Comparison of ENCODE assay signal across 11 mouse cellular contexts in genomic region chr8:70452196-70452966, GRCm38 (mm10). TPM values are rescaled to one million over a fixed set of nuclear protein-coding genes. Genes with fewer than 3 reads are reported as not detected.
A peak's percentile ranks its signal among the peaks of the same experiment; 100 is the strongest.
DNase-seq lines count a peak whose midpoint lies in the region; ATAC-seq and TF ChIP-seq lines count a peak whose summit lies in the region.
"Had no signal": no experiment of that assay in that cellular context is flagged by ENCODE, and none has a peak within 500 bp of the region (broad histone marks: within the 10 kb centered on the region; RNA-seq: fewer than 3 reads in every experiment).

No protein-coding gene starts in this region.

- no peak for ATAC-seq in heart, embryonic 15.5 days (replicated peaks; ENCODE audit: insufficient number of reproducible peaks, insufficient read depth, low FRiP score, low read depth)
- peak; percentile 9; the same call in 1 of the 2 replicates for ATAC-seq in lung, postnatal 0 days

- no peak overlapping the region for H3K27ac ChIP-seq in heart, embryonic 15.5 days
- H3K27ac ChIP-seq in lung, postnatal 0 days (ENCODE audit: low read length), result no peak overlapping the region
- peak overlapping the region; percentile 3 for H3K27ac ChIP-seq in limb, embryonic 10.5 days

- TF ChIP-seq CTCF in lung, postnatal 0 days (IDR thresholded peaks at IDR 0.05), result no peak

- no peak overlapping the region for H3K4me3 ChIP-seq in heart, embryonic 15.5 days
- H3K4me3 ChIP-seq in lung, postnatal 0 days (ENCODE audit: low read depth, low read length), result no peak overlapping the region
- H3K4me3 ChIP-seq in limb, embryonic 10.5 days, result 0 out of 2 replicates have a peak overlapping the region, but pooled peaks have one; percentile 4

- no peak for TF ChIP-seq EP300 in lung, postnatal 0 days (IDR thresholded peaks at IDR 0.05)

- peaks cover 45% of the 10 kb centered on the region for H3K4me1 ChIP-seq in heart, embryonic 15.5 days (replicated peaks)
- H3K4me1 ChIP-seq in lung, postnatal 0 days (ENCODE audit: insufficient read depth, low read depth, low read length), result no peaks in the 10 kb centered on the region
- H3K4me1 ChIP-seq in limb, embryonic 10.5 days, result peaks cover 68% of the 10 kb centered on the region

- no peak for DNase-seq in heart, postnatal 10 days
- no peak for DNase-seq in lung, postnatal 0 days (ENCODE audit: low spot score)
- no peak for DNase-seq in lung, postnatal 25 days (ENCODE audit: low spot score)
- DNase-seq in ZHBTc4 (ENCODE audit: low read depth, low spot score), result peak; percentile 63
- no peak for DNase-seq in limb, embryonic 10.5 days (ENCODE audit: low spot score)
- no peak for DNase-seq in Muller cell, postnatal 12 days (ENCODE audit: inconsistent ontology term)
- DNase-seq: gastrocnemius, postnatal 25 days; kidney, adult 11 months; lung, postnatal 10 days had no signal

- no peaks in the 10 kb centered on the region; the same call in 1 of the 2 replicates for H3K27me3 ChIP-seq in heart, embryonic 15.5 days
- H3K27me3 ChIP-seq in lung, postnatal 0 days (replicated peaks; ENCODE audit: insufficient read depth, low read length), result no peaks in the 10 kb centered on the region
- peaks cover 35% of the 10 kb centered on the region for H3K27me3 ChIP-seq in limb, embryonic 10.5 days (ENCODE audit: low read depth, poor library complexity, severe bottlenecking)

- no peak overlapping the region for H3K9ac ChIP-seq in heart, embryonic 15.5 days
- H3K9ac ChIP-seq in lung, postnatal 0 days (replicated peaks; ENCODE audit: low read depth), result no peak overlapping the region

- no peaks in the 10 kb centered on the region for H3K9me3 ChIP-seq in heart, embryonic 15.5 days (replicated peaks)
- H3K9me3 ChIP-seq in lung, postnatal 0 days (ENCODE audit: low read length), result no peaks in the 10 kb centered on the region
- no peaks in the 10 kb centered on the region for H3K9me3 ChIP-seq in limb, embryonic 10.5 days (replicated peaks)

- H3K4me2 ChIP-seq in heart, embryonic 15.5 days, result 0 out of 2 replicates have a peak overlapping the region, but pooled peaks have one; percentile 4
- H3K4me2 ChIP-seq in lung, postnatal 0 days (replicated peaks; ENCODE audit: low read depth, low read length), result no peak overlapping the region

- WGBS in heart, embryonic 15.5 days, result 53% methylated on average over 52 of the region's 52 CpGs
- 64% methylated on average over 52 of the region's 52 CpGs for WGBS in lung, postnatal 0 days
- WGBS in limb, embryonic 10.5 days, result 59% methylated on average over 51 of the region's 52 CpGs

- intact Hi-C loops in heart, postnatal 10 days (cut with DNase I), result no loop called here

- H3K36me3 ChIP-seq in heart, embryonic 15.5 days, result 0 out of 2 replicates have a peak, but pooled peaks cover 8% of the 10 kb centered on the region
- 0 out of 2 replicates have a peak, but pooled peaks cover 9% of the 10 kb centered on the region for H3K36me3 ChIP-seq in lung, postnatal 0 days (ENCODE audit: insufficient read depth, low read length)
- peaks cover 36% of the 10 kb centered on the region for H3K36me3 ChIP-seq in limb, embryonic 10.5 days

RNA-seq across cellular contexts. Expression of gene Crtc1, which starts 13.0 kb away (rescaled TPM):
- 8.7 and 14.2 TPM in 2 replicates for polyA plus RNA-seq in heart, embryonic 15.5 days (2015; fragmentation: Nextera tagmentation; extraction: Ambion mirVana)
- total RNA-seq in heart, postnatal 10 days (2021), result 10 to 100 TPM; 11.0 to 15.6 TPM
- polyA plus RNA-seq in lung, postnatal 0 days (2015; fragmentation: Nextera tagmentation; extraction: Ambion mirVana), result 5.1 and 7.0 TPM in 2 replicates
- 20.1 and 23.2 TPM in 2 replicates for polyA plus RNA-seq in limb, embryonic 10.5 days (2016; fragmentation: Nextera tagmentation; extraction: Ambion mirVana)

RNA-seq across cellular contexts. Expression of gene Klhl26, which starts 24.4 kb away (rescaled TPM):
- polyA plus RNA-seq in heart, embryonic 15.5 days (2015; fragmentation: Nextera tagmentation; extraction: Ambion mirVana), result 8.7 and 12.7 TPM in 2 replicates
- 1 to 10 TPM; 8.4 to 8.9 TPM for total RNA-seq in heart, postnatal 10 days (2021)
- 19.0 and 21.6 TPM in 2 replicates for polyA plus RNA-seq in lung, postnatal 0 days (2015; fragmentation: Nextera tagmentation; extraction: Ambion mirVana)
- polyA plus RNA-seq in limb, embryonic 10.5 days (2016; fragmentation: Nextera tagmentation; extraction: Ambion mirVana), result 24.1 and 29.0 TPM in 2 replicates

RNA-seq across cellular contexts. Expression of gene Tmem59l, which starts 34.8 kb away (rescaled TPM):
- 0.24 and 0.96 TPM in 2 replicates for polyA plus RNA-seq in heart, embryonic 15.5 days (2015; fragmentation: Nextera tagmentation; extraction: Ambion mirVana)
- not detected for total RNA-seq in heart, postnatal 10 days (2021)
- polyA plus RNA-seq in lung, postnatal 0 days (2015; fragmentation: Nextera tagmentation; extraction: Ambion mirVana), result 4.1 and 5.2 TPM in 2 replicates
- 22.4 and 23.7 TPM in 2 replicates for polyA plus RNA-seq in limb, embryonic 10.5 days (2016; fragmentation: Nextera tagmentation; extraction: Ambion mirVana)
- total RNA-seq: common myeloid progenitor, adult 5-6 weeks; gastrocnemius, postnatal 25 days had no signal

RNA-seq across cellular contexts. Expression of gene Crlf1, which starts 40.6 kb away (rescaled TPM):
- 3.8 and 11.1 TPM in 2 replicates for polyA plus RNA-seq in heart, embryonic 15.5 days (2015; fragmentation: Nextera tagmentation; extraction: Ambion mirVana)
- under 1 TPM; 0.38 to 0.72 TPM for total RNA-seq in heart, postnatal 10 days (2021)
- polyA plus RNA-seq in lung, postnatal 0 days (2015; fragmentation: Nextera tagmentation; extraction: Ambion mirVana), result 98.7 and 112 TPM in 2 replicates
- polyA plus RNA-seq in limb, embryonic 10.5 days (2016; fragmentation: Nextera tagmentation; extraction: Ambion mirVana), result 79.8 and 126 TPM in 2 replicates
- total RNA-seq: common myeloid progenitor, adult 5-6 weeks had no signal

RNA-seq across cellular contexts. Expression of gene Rex1bd, which starts 54.2 kb away (rescaled TPM):
- polyA plus RNA-seq in heart, embryonic 15.5 days (2015; fragmentation: Nextera tagmentation; extraction: Ambion mirVana), result 116 and 117 TPM in 2 replicates
- 100 to 1,000 TPM; 108 to 114 TPM for total RNA-seq in heart, postnatal 10 days (2021)
- polyA plus RNA-seq in lung, postnatal 0 days (2015; fragmentation: Nextera tagmentation; extraction: Ambion mirVana), result 103 and 117 TPM in 2 replicates
- 126 and 143 TPM in 2 replicates for polyA plus RNA-seq in limb, embryonic 10.5 days (2016; fragmentation: Nextera tagmentation; extraction: Ambion mirVana)
